Mouse (Mus musculus): Measurements from ENCODE around the gene Trpm6.

Gene Trpm6

GRCm38 (mm10) chr19:18890216-18890615 lies 140.4 kb downstream of the Trpm6 start:
- DNase-seq = no peak

GRCm38 (mm10) chr19:18898238-18898637 lies 148.5 kb downstream of the Trpm6 start:
- no peak for DNase-seq

GRCm38 (mm10) chr19:18902041-18902693 lies 152.4 kb downstream of the Trpm6 start:
- DNase-seq = no peak

GRCm38 (mm10) chr19:18902694-18903067 lies 152.9 kb downstream of the Trpm6 start:
- no peak for DNase-seq

- DNase-seq = no peak
Observed at GRCm38 (mm10) chr19:18905511-18905910, 155.7 kb downstream of the Trpm6 start.

GRCm38 (mm10) chr19:18909641-18910040 lies 159.9 kb downstream of the Trpm6 start:
- no peak for DNase-seq

- DNase-seq = no peak
Observed at GRCm38 (mm10) chr19:18911755-18912340, 162.1 kb downstream of the Trpm6 start.

- no peak for DNase-seq
Observed at GRCm38 (mm10) chr19:18941391-18941790, 191.6 kb downstream of the Trpm6 start.

Data from cerebellum, adult 9-11 months (tissue).